Mouse (Mus musculus) testis, adult 2 months (tissue): ENCODE results near the gene Itm2b.

Experiments
- CTCF ChIP-seq: fragments of 200-500 bp; IDR thresholded peaks from 2 replicates; pipeline ENCODE4 v1.5.1; 2012; ENCODE audit warnings: low read depth, mild to moderate bottlenecking, inconsistent platforms, low read length, moderate library complexity; ENCODE audit not compliant: control insufficient read depth, insufficient read depth, insufficient replicate concordance
- POLR2A ChIP-seq: fragments of 200-500 bp; IDR thresholded peaks from 2 replicates; pipeline ENCODE4 v1.6.1; 2012; ENCODE audit warnings: low read depth, mild to moderate bottlenecking, inconsistent platforms, low read length, moderate library complexity; ENCODE audit not compliant: control insufficient read depth

DNA sequence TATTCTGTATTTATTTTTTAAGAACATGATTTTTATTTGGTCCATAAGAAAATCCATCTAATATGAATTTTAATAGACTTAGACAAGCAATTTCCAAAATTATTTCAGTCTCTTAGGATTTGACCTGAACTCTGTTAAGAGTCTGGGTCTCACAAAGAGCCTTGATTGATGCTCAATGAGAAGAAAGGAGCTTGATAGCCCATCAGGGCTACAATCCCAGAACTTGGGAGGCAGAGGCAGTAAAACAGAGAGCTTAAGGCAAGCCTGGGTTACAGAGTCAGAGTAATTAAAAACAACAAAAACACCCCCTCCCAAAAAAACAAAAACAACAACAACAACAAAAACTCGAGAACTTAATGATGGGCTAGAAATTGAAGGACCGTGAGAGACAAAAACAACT, 61.1 kb downstream of the Itm2b start:
- TF ChIP-seq POLR2A (no peak), CTCF (no peak)
